Mouse (Mus musculus) kidney, postnatal 4 days (tissue): ENCODE results near the gene E130114P18Rik.

Experiments used
- DNase-seq, 2 experiments: peaks; one replicate each; pipeline ENCODE4 v3.0.0; 2021; ENCODE audit warnings: mixed read lengths in 2 of 2

Gene E130114P18Rik

GRCm38 (mm10) chr4:97689456-97690383 is 88.2 kb downstream of the E130114P18Rik start:
- DNase-seq: peak; percentile 65 to 74

DNA sequence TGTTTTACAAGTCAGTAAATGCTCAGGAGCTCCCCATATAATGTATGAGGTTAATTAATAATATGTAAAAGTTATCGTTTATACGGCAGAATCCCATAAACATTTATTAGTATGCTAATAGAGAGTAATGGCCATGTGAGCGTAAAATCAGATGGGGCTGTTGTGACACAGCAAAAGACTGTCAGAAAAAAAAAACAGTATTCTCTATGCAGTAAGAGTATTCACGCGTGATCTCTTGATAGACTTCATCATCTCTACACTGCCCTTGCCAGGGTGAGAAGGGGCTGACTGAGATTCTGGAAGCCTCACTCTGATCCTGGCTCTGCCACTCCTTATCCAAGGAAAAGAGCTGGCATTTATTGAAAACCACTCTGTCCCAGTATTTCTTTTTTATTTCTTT is 91.9 kb downstream of the E130114P18Rik start:
- no peak for DNase-seq

GRCm38 (mm10) chr4:97676579-97676937 is 101.3 kb downstream of the E130114P18Rik start:
- DNase-seq: no peak

GRCm38 (mm10) chr4:97675741-97676578 is 101.9 kb downstream of the E130114P18Rik start:
- no peak for DNase-seq

DNA sequence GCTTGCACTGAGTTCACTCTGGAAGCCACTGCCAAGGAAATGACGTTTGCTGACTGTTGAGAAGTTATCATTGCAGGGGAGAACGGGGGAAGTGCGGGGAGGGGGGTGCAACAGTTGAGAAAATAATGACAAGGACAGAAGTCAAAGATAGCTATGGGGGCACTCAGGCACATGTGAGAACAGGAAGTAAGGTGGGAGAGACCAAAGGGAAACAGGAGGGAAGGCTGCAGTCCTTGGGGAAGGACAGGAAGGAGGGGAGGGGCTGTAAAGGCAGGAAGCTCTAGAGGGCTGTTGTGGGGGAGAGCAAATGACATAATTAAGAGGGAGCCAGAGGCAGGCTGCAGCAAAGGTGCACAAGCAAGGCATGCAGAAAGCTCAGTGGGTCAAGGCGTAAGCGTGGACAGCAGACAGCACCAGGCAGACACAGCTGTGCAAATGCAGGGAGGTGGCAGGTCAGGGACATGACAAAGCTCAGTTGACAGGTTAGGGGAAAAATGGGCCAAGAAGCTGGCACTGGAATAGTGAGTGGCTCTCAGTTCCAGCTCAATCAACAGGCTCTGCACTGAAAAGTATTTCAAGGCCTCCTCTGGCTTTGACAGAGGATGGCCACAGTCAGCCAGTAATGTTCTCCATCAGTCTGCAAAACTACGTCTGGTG is 103.9 kb downstream of the E130114P18Rik start:
- peak in 1 of 2 experiments; percentile 12 for DNase-seq

GRCm38 (mm10) chr4:97672501-97672900 is 105.4 kb downstream of the E130114P18Rik start:
- no peak for DNase-seq

GRCm38 (mm10) chr4:97671911-97672310 is 106.0 kb downstream of the E130114P18Rik start:
- DNase-seq: no peak

- no peak for DNase-seq
Measured at GRCm38 (mm10) chr4:97670418-97670817, 107.5 kb downstream of the E130114P18Rik start.

GRCm38 (mm10) chr4:97669808-97670207 is 108.1 kb downstream of the E130114P18Rik start:
- no peak for DNase-seq

DNA sequence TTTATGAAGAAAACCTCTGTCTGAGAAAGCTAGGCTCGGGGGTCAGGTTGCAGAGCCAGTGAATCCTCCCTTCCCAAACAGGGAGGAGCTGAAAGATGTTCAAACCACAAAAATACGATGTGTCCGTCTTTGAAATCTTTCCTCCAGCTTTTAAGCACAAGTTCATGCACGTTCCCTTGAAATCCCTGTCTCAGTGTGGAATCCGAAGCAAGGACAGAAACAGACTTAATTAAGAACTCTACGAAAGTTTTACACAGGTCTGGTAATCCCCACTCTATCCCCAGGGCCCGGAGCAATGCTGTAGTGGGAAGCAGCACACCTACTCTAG is 112.5 kb downstream of the E130114P18Rik start:
- DNase-seq: no peak

DNA sequence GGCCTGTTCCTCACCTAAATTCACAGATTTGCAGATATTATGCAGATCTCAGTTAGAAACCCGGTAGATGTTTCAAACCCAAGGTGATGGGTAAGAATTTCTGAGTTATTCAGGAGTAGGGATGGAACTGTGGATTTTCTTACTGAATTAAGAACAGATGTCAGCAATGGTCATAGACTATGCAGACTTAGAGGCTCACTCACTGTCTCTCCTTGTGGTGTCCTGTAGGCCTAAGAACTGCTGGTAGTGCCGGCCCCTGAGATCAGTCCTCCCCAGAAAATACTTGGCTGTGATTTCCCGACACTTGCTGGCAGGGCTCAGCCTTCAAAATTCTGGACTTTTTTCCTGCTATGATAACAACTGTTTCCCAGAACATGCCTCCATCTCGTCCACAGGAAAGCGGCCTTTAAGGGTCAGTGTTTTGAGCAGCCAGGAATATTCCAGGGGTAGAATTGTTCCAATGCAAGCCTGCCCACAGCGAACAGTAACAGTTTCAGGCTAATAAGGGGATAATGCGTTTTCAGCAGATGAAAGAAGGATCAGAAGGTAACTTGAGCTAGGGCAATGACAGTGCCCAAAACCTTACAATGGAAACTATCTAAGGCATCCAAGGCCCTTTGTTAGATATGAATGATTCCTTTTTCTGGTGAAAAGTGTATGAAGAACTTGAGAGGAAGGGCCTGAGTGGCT is 113.0 kb downstream of the E130114P18Rik start:
- DNase-seq: no peak

- DNase-seq: no peak
Measured at GRCm38 (mm10) chr4:97663922-97664321, 114.0 kb downstream of the E130114P18Rik start.

DNA sequence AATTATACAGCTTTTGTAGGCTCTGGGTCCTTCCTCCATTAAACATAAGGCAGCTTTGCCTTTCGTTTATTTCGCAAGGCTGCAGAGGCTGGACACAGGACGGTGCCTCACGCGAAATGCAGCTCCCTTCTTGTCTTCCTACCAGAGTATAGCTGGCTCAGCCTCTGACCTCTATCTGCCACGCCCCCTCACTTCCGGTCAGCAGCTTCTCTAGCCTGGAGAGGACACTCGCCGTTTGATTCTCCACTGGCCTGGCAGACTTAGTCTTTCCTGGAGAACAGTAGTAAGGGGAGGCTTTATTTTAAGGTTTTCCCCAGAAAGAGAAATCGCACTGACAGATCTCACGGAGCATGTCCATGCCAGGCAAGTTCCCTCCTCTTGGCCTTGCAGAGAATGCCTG is 115.0 kb downstream of the E130114P18Rik start:
- peak; percentile 43 to 49 for DNase-seq

DNA sequence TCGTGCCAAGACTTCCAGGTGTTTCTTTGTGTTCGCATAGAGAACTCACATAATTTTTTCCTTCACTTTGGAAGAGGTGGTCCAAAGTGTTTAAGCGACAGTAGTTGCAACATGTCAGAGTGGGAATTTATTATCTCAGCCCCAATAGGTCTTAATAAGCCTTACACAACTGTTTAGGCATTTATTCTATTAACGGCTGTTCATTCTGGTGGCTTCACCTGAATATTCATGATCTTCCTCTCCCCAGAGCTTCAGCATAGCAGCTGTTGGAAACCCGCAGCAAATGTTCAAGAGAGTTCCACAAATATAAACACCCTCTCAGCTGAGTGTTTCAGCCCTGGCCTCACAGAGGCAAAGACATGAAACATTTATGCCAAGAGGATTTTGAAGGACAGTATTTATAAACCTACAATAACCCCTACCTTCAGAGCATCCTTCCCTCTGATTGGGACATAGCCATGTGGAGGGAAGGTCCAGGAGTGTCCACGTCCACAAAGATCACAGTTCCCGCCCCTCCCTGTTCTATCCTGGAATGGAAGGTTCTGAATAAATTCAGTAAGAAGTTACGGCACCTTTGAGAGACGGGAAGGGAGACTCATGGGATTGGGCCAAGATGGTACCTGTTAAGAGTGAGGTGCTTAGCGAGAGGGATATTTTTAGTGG is 116.1 kb downstream of the E130114P18Rik start:
- no peak for DNase-seq

GRCm38 (mm10) chr4:97657586-97657985 is 120.3 kb downstream of the E130114P18Rik start:
- no peak for DNase-seq

DNA sequence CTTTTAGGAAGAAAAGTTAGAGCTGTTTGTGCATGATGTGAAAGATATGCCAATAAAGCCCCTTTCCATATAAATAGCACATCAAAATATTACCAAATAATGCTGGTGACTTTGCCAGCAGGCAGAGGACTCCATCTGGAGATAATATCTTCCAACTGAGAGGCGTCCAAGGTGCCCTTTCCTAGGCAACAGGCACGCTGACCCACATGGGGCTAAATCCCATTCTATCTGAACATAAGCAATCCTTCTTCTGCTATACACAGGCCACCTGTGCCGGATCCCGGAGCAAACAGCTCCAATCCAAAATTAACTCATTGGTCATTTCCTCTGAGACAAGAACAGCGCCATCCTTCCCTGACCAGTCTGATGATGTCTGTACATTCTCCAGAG is 128.3 kb downstream of the E130114P18Rik start:
- DNase-seq: no peak

DNA sequence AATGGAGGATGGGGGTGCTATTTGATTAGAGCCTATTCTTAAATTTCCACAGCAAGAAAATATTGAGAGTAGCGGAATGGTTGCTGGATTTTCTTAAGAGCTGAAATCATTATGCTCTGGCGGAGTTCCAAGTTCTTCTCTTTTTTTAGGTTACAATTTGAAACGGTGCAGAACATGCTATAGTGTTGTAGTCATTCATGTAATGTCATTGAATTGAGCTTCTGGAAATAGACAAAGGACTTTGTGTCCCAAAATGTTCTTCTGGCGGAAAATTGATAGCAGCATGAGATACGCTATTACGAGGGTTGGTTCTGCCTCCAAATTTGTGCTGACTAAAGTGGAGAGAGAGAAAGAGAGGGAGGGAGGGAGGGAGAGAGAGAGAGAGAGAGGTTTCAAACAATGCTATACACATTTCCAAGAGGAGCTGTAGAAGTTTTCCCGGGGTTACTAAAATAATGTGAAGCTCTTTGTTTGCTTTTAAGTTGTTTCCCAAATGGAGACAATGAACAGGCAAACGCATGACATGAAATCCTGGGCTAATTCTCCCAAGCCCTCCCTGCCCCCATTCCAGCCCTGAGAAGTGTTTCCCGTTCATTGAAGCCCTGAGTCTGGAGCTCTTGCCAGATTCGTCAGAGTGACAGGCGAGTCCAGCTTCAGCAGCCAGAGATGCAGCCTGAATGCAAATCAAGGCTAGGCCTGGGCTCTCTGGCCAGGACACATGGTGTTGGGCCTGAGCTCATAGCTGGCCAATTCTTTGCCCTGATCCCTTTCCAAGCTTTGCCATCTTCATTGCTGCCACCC is 128.9 kb downstream of the E130114P18Rik start:
- peak in 1 of 2 experiments; percentile 7 for DNase-seq

GRCm38 (mm10) chr4:97648436-97648707 is 129.5 kb downstream of the E130114P18Rik start:
- DNase-seq: no peak

DNA sequence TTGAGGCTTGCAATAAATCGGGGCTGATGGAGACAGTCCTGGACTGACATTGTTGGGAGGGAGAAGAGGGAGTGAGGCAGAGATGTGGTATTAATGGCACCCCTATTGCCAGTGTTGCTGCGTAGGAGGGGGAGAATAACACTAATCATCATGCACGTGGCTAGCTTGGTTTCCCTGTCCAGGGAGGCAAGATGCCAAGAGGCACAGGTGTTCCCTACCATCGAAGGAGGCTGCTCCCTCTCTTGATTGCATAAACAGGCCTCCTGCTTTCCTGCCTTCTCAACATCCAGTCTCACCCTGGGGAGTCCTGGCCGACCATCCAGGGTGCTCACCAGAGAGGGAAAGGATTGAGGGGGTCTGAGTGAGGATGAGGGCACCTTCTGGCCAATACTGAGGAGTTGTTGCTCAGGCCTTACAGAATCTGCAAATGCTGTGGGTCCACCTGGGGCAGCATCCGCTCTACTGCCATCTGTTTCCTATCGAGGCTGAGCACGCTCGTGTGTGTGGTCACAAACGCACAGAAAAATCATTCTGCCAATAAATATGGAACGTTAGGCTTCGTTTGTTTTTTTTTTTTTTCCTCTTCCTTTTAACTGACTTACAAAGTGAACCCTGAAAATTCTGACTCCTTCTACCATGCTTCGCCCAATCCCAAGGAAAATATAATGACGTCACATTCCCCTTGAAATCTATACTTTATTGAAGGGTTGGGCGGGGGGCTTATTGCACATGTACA is 130.0 kb downstream of the E130114P18Rik start:
- no peak for DNase-seq

DNA sequence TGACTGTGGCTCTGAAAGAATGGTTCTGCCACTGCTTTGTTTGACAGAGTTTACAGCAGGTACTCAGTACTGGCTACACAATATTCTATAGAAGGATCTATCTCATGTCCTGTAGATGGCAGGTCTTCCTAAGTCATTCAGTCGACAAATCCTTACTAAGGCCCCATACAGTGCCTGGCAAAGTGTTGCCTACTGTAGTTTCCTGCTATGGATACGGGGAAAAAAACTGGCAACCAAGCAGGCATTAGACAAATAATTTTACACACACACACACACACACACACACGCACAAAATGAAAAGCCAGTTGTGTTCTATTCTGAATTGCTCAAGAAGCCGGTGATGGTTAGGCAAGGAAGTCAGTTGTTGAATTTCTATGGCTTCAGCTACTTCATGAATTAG is 130.6 kb downstream of the E130114P18Rik start:
- no peak for DNase-seq

DNA sequence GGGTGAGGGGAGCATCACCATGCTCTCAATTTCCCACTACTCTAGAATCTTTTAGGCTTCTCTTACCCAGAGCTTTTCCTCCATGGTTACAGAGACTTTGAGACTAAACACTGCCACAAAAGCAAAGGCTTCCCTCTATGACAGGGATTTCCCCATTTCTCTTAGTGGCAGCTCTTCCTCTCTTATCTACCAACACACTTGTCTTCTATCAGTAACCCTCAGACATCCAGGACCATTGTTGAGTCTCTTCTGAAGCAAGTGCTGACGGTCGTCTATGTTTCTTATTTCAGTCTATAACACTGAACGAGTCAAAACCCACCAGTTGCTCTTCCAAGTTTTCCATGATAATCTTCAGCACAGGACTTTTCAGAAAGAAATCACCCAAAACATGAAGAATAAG is 137.5 kb downstream of the E130114P18Rik start:
- DNase-seq: no peak
